Mouse (Mus musculus) bone marrow, adult 2 months (tissue): Measurements from ENCODE around the gene Snrpf. TPM values are rescaled to one million over a fixed set of nuclear protein-coding genes. Genes with fewer than 3 reads are reported as not detected.

Source experiments
- H3K27ac ChIP-seq: fragments of 200-500 bp; 2 replicates; pipeline ENCODE4 v1.5.1; 2012; ENCODE audit warnings: low read depth, mild to moderate bottlenecking, control low read depth, inconsistent platforms, low read length; ENCODE audit not compliant: control insufficient read depth, poor library complexity, insufficient read depth
- H3K4me1 ChIP-seq: fragments of 200-500 bp; 2 replicates; pipeline ENCODE4 v1.6.1; 2011; ENCODE audit warnings: low read length; ENCODE audit not compliant: control insufficient read depth, insufficient read depth
- H3K4me3 ChIP-seq: fragments of 200-500 bp; replicated peaks from 2 replicates; pipeline ENCODE3; 2011; ENCODE audit warnings: mild to moderate bottlenecking, low read depth, low read length, control low read depth; ENCODE audit not compliant: control insufficient read depth
- CTCF ChIP-seq: fragments of 200-500 bp; IDR thresholded peaks from 2 replicates; pipeline ENCODE4 v1.5.1; 2011; ENCODE audit warnings: low read length, control low read depth; ENCODE audit not compliant: control insufficient read depth, insufficient read depth
- POLR2A ChIP-seq: fragments of 200-500 bp; IDR thresholded peaks from 2 replicates; pipeline ENCODE4 v1.6.1; 2011; ENCODE audit warnings: low read depth, mild to moderate bottlenecking, control low read depth, low read length, borderline replicate concordance; ENCODE audit not compliant: control insufficient read depth
- WGBS: fragments of 180-500 bp; shearing (Covaris S2); methylation state at CpG from one replicate; pipeline ENCODE4 v1.1.7; 2018; 5-methylcytosine and 5-hydroxymethylcytosine counted together
- polyA plus RNA-seq: library from polyadenylated mRNA; stranded (reverse); fragments of >200 nt; gene quantifications from 2 replicates; pipeline ENCODE4 v1.2.4, GENCODE M21; 2011; ENCODE audit warnings: low replicate concordance; ENCODE audit not compliant: missing spikeins, insufficient read depth, insufficient read length

Snrpf gene
- polyA plus RNA-seq: 56.3 and 79.1 TPM in 2 replicates

GRCm38 (mm10) chr10:93589281-93589848, at the start of gene Snrpf:
Gene Snrpf, minus strand, starts transcription at chr10:93589706.
- under 1% methylated on average over 61 of the region's 63 CpGs for WGBS
- TF ChIP-seq POLR2A: peak; percentile 46; the same call in 1 of the 2 replicates
- peak; percentile 9; the same call in 1 of the 2 replicates for TF ChIP-seq CTCF
- Histone ChIP-seq H3K27ac (peak within 1 kb of the TSS; percentile 70), H3K4me1 (peaks cover 2% of the 10 kb centered on the region; the same call in 1 of the 2 replicates), H3K4me3 (peak within 1 kb of the TSS; percentile 98)

GRCm38 (mm10) chr10:93635941-93636340, 46.4 kb upstream of the Snrpf start:
- 82% methylated on average over 9 of the region's 9 CpGs for WGBS

GRCm38 (mm10) chr10:93633971-93634370, 44.5 kb upstream of the Snrpf start:
- Histone ChIP-seq H3K27ac (no peak overlapping the region), H3K4me3 (no peak overlapping the region), H3K4me1 (no peaks in the 10 kb centered on the region)
- 84% methylated on average over 2 of the region's 2 CpGs for WGBS
- TF ChIP-seq POLR2A (no peak), CTCF (no peak)

More at GRCm38 (mm10) chr10:93635941-93636340, 46.4 kb upstream of the Snrpf start:
- H3K4me1 ChIP-seq: no peaks in the 10 kb centered on the region
- no peak overlapping the region for H3K4me3 ChIP-seq
- H3K27ac ChIP-seq: no peak overlapping the region
- TF ChIP-seq CTCF (no peak), POLR2A (no peak)

GRCm38 (mm10) chr10:93633563-93633962, 44.1 kb upstream of the Snrpf start:
- TF ChIP-seq POLR2A (no peak), CTCF (no peak)
- H3K27ac ChIP-seq: no peak overlapping the region
- H3K4me1 ChIP-seq: no peaks in the 10 kb centered on the region
- WGBS: 82% methylated on average over 5 of the region's 5 CpGs
- H3K4me3 ChIP-seq: no peak overlapping the region

GRCm38 (mm10) chr10:93632086-93632485, 42.6 kb upstream of the Snrpf start:
- Histone ChIP-seq H3K4me3 (no peak overlapping the region), H3K27ac (no peak overlapping the region), H3K4me1 (no peaks in the 10 kb centered on the region)
- 72% methylated on average over 4 of the region's 4 CpGs for WGBS
- TF ChIP-seq CTCF (no peak), POLR2A (no peak)

- Histone ChIP-seq H3K4me1 (no peaks in the 10 kb centered on the region), H3K27ac (no peak overlapping the region), H3K4me3 (no peak overlapping the region)
- 88% methylated on average over 5 of the region's 5 CpGs for WGBS
- no peak for TF ChIP-seq POLR2A
- TF ChIP-seq CTCF: no peak
Measured at GRCm38 (mm10) chr10:93630310-93630709, 40.8 kb upstream of the Snrpf start.

GRCm38 (mm10) chr10:93624151-93624550, 34.6 kb upstream of the Snrpf start:
- TF ChIP-seq POLR2A: no peak
- TF ChIP-seq CTCF: no peak
- no peaks in the 10 kb centered on the region for H3K4me1 ChIP-seq
- 76% methylated on average over 10 of the region's 10 CpGs for WGBS
- H3K4me3 ChIP-seq: no peak overlapping the region
- H3K27ac ChIP-seq: no peak overlapping the region

- TF ChIP-seq CTCF (no peak), POLR2A (no peak)
- WGBS: 81% methylated on average over 9 of the region's 9 CpGs
- H3K4me1 ChIP-seq: no peaks in the 10 kb centered on the region
Measured at GRCm38 (mm10) chr10:93623725-93624124, 34.2 kb upstream of the Snrpf start.

More at GRCm38 (mm10) chr10:93623725-93624124, 34.2 kb upstream of the Snrpf start:
- no peak overlapping the region for H3K4me3 ChIP-seq
- H3K27ac ChIP-seq: no peak overlapping the region
